Mouse (Mus musculus): ENCODE results near the gene Pdhx.

Gene Pdhx

DNA sequence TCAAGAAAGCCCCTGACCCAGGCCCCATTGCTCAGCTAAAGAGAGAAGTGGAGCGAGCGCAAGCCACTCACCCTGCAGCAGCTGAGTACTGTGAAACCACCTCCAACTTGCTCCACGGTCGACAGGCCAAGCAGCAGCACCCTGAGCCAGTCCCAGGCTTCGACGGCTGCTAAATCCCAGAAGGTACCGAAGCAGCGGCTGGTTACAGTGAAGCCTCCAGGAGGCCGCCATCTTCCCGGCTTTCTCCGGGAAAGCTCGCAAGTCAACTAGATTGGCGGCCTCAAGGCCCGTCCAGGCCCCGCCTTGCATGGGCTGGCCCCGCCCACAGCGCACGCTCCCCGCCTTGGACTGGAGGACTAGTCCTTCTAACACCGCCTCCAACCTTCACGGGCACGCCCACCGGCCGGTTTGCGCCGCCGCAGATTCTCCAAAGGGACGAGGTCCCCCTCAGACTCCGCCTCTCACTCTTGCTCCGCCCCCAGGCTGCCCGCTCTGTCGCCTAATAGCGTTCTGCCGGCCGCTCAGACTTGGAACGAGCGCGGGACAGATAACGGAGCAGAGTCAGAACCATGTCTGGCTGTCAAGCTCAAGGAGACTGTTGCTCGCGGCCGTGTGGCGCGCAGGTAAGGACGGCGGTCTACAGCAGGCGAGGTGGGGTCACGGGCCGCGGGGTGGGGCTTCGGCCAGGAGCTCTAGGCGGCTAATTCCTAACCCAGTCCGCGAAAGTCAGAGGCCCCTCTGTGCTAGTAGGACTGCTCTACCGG, at the start of gene Pdhx, which contains the start of gene Apip:
Pdhx (minus strand) TSS at position 295 of the 764 bp plus-strand sequence.
Apip (plus strand) TSS at position 457 of the 764 bp plus-strand sequence.
- in situ Hi-C loops (cut with MboI; ENCODE audit: low sequenced_read_pairs), result no loop called here

- in situ Hi-C loops (cut with MboI; ENCODE audit: low sequenced_read_pairs), result no loop called here
Measured at GRCm38 (mm10) chr2:103119197-103119854, 46.0 kb upstream of the Pdhx start.

- in situ Hi-C loops (cut with MboI; ENCODE audit: low sequenced_read_pairs), result no loop called here
Measured at GRCm38 (mm10) chr2:103118324-103119196, 45.2 kb upstream of the Pdhx start.

GRCm38 (mm10) chr2:103117212-103117611, 43.9 kb upstream of the Pdhx start:
- in situ Hi-C loops (cut with MboI; ENCODE audit: low sequenced_read_pairs), result no loop called here

- in situ Hi-C loops (cut with MboI; ENCODE audit: low sequenced_read_pairs), result no loop called here
Measured at GRCm38 (mm10) chr2:103111669-103112068, 38.4 kb upstream of the Pdhx start.

DNA sequence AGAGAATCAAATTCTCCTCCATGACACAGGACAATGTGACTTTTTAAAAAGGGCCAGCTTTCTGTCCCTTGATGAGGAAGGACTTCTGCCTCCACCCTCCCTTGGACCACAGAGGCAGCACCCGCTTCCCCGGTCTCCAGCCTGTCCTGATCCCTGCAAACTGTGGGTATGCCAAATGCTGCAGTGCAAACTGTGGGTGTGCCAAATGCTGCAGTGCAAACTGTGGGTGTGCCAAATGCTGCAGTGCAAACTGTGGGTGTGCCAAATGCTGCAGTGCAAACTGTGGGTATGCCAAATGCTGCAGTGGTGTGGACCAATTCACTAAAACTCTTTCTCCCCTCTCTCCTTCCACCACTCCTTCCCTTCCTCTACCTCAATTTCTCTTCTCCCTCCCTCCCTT, 32.9 kb upstream of the Pdhx start:
- in situ Hi-C loops (cut with MboI; ENCODE audit: low sequenced_read_pairs), result no loop called here

GRCm38 (mm10) chr2:103102595-103102994, 29.3 kb upstream of the Pdhx start:
- in situ Hi-C loops (cut with MboI; ENCODE audit: low sequenced_read_pairs), result no loop called here

GRCm38 (mm10) chr2:103089521-103089920, 16.2 kb upstream of the Pdhx start:
- in situ Hi-C loops (cut with MboI; ENCODE audit: low sequenced_read_pairs), result loop anchor here (5.0 kb wide), 1 partner anchor 258 kb away; no protein-coding TSS in a partner anchor

DNA sequence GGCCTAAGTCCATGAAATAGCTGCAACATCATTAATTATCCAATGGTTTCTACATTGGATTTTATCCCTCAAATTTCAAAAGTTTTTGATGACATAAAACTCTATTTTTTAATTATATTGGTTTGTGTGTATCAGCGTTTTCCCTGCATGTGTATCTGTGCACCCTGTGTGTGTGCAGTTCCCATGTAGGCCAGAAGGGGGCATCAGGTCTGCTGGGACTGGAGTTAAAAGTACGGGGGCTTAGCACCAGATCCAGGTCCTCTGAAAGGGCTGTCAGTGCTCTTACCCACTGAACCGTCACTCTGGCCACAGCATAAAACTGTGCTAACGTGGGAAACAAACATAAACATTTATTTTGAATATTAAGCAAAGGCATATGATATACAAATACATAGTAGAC, 14.8 kb upstream of the Pdhx start:
- in situ Hi-C loops (cut with MboI; ENCODE audit: low sequenced_read_pairs), result loop anchor here (5.0 kb wide), 1 partner anchor 259 kb away; no protein-coding TSS in a partner anchor

- in situ Hi-C loops (cut with MboI; ENCODE audit: low sequenced_read_pairs), result loop anchor here (5.0 kb wide), 1 partner anchor 261 kb away; no protein-coding TSS in a partner anchor
Measured at GRCm38 (mm10) chr2:103086432-103086831, 13.1 kb upstream of the Pdhx start.

GRCm38 (mm10) chr2:103085633-103086032, 12.3 kb upstream of the Pdhx start:
- in situ Hi-C loops (cut with MboI; ENCODE audit: low sequenced_read_pairs), result loop anchor here (5.0 kb wide), 1 partner anchor 262 kb away; no protein-coding TSS in a partner anchor

GRCm38 (mm10) chr2:103084451-103084850, 11.1 kb upstream of the Pdhx start:
- in situ Hi-C loops (cut with MboI; ENCODE audit: low sequenced_read_pairs), result no loop called here

DNA sequence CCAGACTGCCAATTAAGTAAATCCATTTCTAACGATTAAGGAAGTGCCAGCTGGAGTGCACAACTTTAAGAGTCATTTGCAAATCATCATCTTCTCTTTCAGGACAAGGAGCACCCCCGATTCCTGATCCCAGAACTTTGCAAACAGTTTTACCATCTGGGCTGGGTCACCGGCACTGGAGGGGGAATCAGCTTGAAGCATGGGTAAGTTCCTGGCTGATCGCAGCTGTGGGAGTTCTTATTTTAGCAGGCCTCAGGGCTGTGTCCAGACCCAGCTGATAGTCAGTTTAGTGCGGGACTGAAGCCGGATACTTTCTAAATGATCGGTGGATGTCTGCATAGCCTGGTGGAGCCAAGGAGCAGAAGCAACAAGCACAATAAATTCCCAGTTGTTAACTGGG, 9.5 kb upstream of the Pdhx start:
- in situ Hi-C loops (cut with MboI; ENCODE audit: low sequenced_read_pairs), result no loop called here

DNA sequence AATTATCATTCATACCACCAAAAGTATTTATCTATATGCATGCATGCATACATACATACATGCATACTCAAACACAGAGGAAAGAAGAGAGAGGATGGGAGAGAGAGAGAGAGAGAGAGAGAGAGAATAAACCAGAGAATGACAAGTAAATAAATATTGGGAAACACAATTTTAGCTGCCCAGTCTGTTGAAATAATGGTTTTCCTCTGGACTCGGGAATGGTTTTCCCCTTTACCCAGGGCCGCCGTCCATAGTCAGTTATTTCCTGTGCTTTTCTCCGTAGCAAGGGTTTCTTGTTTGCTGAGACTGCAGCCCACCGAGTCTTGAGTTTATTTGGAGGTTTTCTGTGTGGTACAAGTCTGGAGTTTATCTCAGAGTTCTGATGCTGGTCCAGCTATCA, 8.4 kb upstream of the Pdhx start:
- in situ Hi-C loops (cut with MboI; ENCODE audit: low sequenced_read_pairs), result no loop called here

DNA sequence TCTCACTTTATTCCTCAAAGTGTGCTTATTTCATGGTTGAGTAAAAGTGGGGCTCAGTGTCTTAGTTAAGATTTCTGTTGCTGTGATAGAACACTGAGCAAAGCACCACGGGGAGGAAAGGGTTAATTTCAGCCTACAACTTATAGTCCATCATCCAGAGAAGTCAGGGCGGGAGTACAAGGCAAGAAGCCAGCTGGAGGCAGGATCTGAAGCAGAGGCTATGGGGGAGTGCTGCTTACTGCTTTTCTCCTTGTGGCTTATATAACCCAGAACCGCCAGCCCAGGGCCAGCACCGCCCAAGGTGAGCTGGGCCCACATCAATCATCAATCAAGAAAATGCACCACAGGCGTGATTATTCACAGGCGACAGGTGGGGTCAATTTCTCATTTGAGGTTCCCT, 7.8 kb upstream of the Pdhx start:
- in situ Hi-C loops (cut with MboI; ENCODE audit: low sequenced_read_pairs), result no loop called here

GRCm38 (mm10) chr2:103070586-103070985, 2.7 kb downstream of the Pdhx start:
- in situ Hi-C loops (cut with MboI; ENCODE audit: low sequenced_read_pairs), result no loop called here

GRCm38 (mm10) chr2:103069752-103070405, 3.4 kb downstream of the Pdhx start:
- in situ Hi-C loops (cut with MboI; ENCODE audit: low sequenced_read_pairs), result no loop called here

GRCm38 (mm10) chr2:103068602-103069001, 4.7 kb downstream of the Pdhx start:
- in situ Hi-C loops (cut with MboI; ENCODE audit: low sequenced_read_pairs), result no loop called here

DNA sequence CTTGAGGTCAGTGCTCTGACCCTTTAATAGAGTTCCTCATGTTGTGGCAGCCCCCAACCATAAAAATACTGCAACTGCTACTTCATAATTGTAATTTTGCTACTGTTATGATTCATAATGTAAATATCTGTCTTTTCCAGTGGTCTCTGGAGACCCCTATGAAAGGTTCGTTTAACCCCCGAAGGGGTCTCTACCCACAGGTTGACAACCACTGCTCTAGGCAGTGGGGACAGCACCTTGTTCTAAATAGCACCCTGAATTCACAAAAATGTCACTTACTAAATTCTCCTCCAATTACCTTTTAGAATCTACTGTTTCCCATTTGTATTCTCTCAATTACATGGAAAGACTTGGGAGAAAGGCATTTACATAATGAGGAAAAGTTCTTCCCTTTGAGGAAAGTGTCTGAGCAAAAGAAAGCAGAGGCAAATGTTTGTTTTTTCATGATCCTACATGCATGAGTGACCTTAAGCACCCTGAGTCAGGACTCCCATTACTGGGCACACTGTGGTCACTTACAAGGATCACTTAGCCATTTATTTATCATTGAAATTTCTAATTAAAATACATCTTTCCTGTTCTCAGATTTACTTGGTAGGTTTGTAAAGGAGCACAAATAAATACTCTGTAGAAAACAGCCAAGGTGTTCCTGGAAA, 5.6 kb downstream of the Pdhx start:
- in situ Hi-C loops (cut with MboI; ENCODE audit: low sequenced_read_pairs), result no loop called here
